Mouse (Mus musculus) brain, embryonic 14.5 days (tissue): ENCODE measurements around the gene Rbm47.

Experiments
- CTCF ChIP-seq: fragments of 200-500 bp; IDR thresholded peaks from 2 replicates; pipeline ENCODE4 v1.5.1; 2012; ENCODE audit warnings: inconsistent platforms, mild to moderate bottlenecking, moderate library complexity, borderline replicate concordance; ENCODE audit not compliant: insufficient read depth, insufficient read length; ENCODE audit errors: extremely low read depth
- POLR2A ChIP-seq: fragments of 200-500 bp; IDR thresholded peaks from 2 replicates; pipeline ENCODE4 v1.6.1; 2012; ENCODE audit warnings: mild to moderate bottlenecking, inconsistent platforms, borderline replicate concordance; ENCODE audit not compliant: poor library complexity, insufficient read depth, insufficient read length, severe bottlenecking; ENCODE audit errors: extremely low read depth

- no peak for TF ChIP-seq POLR2A
- TF ChIP-seq CTCF, result no peak
These were observed 18.3 kb downstream of the Rbm47 start for GRCm38 (mm10) chr5:66154616-66155015.
